Comparison of ENCODE assay signal across 8 mouse cellular contexts in the genomic region with DNA sequence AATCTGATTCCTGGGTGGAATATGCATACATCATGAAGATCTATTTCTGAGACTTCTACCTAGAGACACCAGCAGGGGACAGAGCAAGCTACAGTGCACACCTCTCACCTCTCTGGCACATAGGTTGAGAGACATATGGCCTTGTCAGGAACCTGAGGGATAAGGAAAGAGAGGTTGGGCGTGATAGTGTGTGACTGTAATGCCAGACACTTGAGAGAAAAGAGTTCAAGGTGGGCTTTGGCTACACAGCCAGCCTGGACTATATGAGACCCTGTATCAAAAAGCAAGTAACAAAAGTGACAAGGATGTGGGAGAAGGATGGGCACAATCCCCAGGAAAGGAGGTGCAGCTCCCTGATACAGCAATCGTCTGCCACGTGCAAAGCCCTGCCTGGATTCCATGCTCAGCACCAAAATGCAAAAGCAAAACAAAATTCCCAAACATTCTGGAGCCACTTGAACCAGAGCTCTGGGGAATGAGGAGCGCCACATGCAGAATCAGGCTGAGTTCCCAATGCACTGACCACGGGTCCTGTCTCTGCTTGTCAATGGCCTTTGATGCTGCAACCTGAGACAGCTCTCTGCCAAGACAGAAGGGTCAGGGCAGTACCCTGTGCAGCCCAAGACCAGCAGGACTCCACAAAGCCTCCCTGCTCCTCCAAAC. TPM values are rescaled to one million over a fixed set of nuclear protein-coding genes. Genes with fewer than 3 reads are reported as not detected.
DNase-seq lines count a peak whose midpoint lies in the region; ATAC-seq and TF ChIP-seq lines count a peak whose summit lies in the region.

No protein-coding gene starts in this region.

- H3K9me3 ChIP-seq in intestine, embryonic 15.5 days: no peaks in the 10 kb centered on the region
- H3K9me3 ChIP-seq in midbrain, postnatal 0 days (ENCODE audit: low read length): no peaks in the 10 kb centered on the region

- no peak for ATAC-seq in intestine, embryonic 15.5 days
- ATAC-seq in midbrain, postnatal 0 days (ENCODE audit: low FRiP score): no peak

- peak overlapping the region; percentile 98 for H3K27ac ChIP-seq in intestine, embryonic 15.5 days
- H3K27ac ChIP-seq in midbrain, postnatal 0 days (ENCODE audit: low read depth, low read length): no peak overlapping the region

- peak overlapping the region; percentile 92 for H3K4me2 ChIP-seq in intestine, embryonic 15.5 days (replicated peaks)
- H3K4me2 ChIP-seq in midbrain, postnatal 0 days (ENCODE audit: low read depth, low read length, poor library complexity, severe bottlenecking): peak overlapping the region; percentile 87

- WGBS in intestine, embryonic 15.5 days: 17% methylated on average over 5 of the region's 5 CpGs
- WGBS in midbrain, postnatal 0 days: 43% methylated on average over 5 of the region's 5 CpGs

- peak; percentile 40 for DNase-seq in cerebellum, adult 11 months
- DNase-seq in cerebellum, postnatal 4 days (ENCODE audit: low spot score in 2 of 2): no peak
- DNase-seq in embryo, embryonic 9.5 days (ENCODE audit: extremely low spot score): peak; percentile 36
- DNase-seq in midbrain, postnatal 0 days (ENCODE audit: low spot score): no peak
- no peak for DNase-seq in layer of hippocampus, postnatal 10 days (ENCODE audit: low spot score in 2 of 2)
- DNase-seq in testis, postnatal 10 days (ENCODE audit: low spot score): no peak

- H3K27me3 ChIP-seq in C2C12 (ENCODE audit: control insufficient read depth, insufficient read depth, insufficient read length): no peaks in the 10 kb centered on the region
- no peaks in the 10 kb centered on the region for H3K27me3 ChIP-seq in intestine, embryonic 15.5 days (replicated peaks)
- H3K27me3 ChIP-seq in midbrain, postnatal 0 days (ENCODE audit: insufficient read depth, low read length): no peaks in the 10 kb centered on the region

- peak overlapping the region; percentile 100 for H3K9ac ChIP-seq in intestine, embryonic 15.5 days
- H3K9ac ChIP-seq in midbrain, postnatal 0 days (replicated peaks; ENCODE audit: low read length, poor library complexity, severe bottlenecking): peak overlapping the region; percentile 92; the same call in 1 of the 2 replicates

- peak overlapping the region; percentile 9 for H3ac ChIP-seq in C2C12 (ENCODE audit: control insufficient read depth, insufficient read length, low read depth)

- peaks cover 53% of the 10 kb centered on the region for H3K79me2 ChIP-seq in C2C12 (ENCODE audit: control insufficient read depth, insufficient read depth)

- H3K4me3 ChIP-seq in C2C12 (ENCODE audit: insufficient read depth, poor library complexity, severe bottlenecking): peak overlapping the region; percentile 71
- peak overlapping the region; percentile 100 for H3K4me3 ChIP-seq in intestine, embryonic 15.5 days (replicated peaks)
- H3K4me3 ChIP-seq in midbrain, postnatal 0 days (ENCODE audit: low read depth, low read length): peak overlapping the region; percentile 94

- peaks cover 32% of the 10 kb centered on the region for H3K79me3 ChIP-seq in C2C12 (ENCODE audit: low read depth)

- peaks cover 19% of the 10 kb centered on the region for H3K36me3 ChIP-seq in C2C12 (ENCODE audit: control insufficient read depth, insufficient read depth)
- H3K36me3 ChIP-seq in intestine, embryonic 15.5 days: peaks cover 7% of the 10 kb centered on the region
- peaks cover 8% of the 10 kb centered on the region for H3K36me3 ChIP-seq in midbrain, postnatal 0 days (ENCODE audit: insufficient read depth, low read length)

- H3K4me1 ChIP-seq in intestine, embryonic 15.5 days (replicated peaks): peaks cover 53% of the 10 kb centered on the region
- H3K4me1 ChIP-seq in midbrain, postnatal 0 days (ENCODE audit: insufficient read depth, low read length): peaks cover 15% of the 10 kb centered on the region

- TF ChIP-seq CTCF in C2C12 (IDR thresholded peaks at IDR 0.05; ENCODE audit: control insufficient read depth, insufficient read depth, insufficient read length): no peak
- TF ChIP-seq CTCF in midbrain, postnatal 0 days (IDR thresholded peaks at IDR 0.05): no peak; the same call in 1 of the 2 replicates

TF ChIP-seq in C2C12, 6 proteins besides CTCF, POLR2A, EP300 and RAD21:
- TF ChIP-seq MYOG (IDR thresholded peaks at IDR 0.05; ENCODE audit: control insufficient read depth, extremely low read depth, insufficient read length): no peak
- TF ChIP-seq USF1 (IDR thresholded peaks at IDR 0.05; ENCODE audit: low read depth): no peak
- TF ChIP-seq MYOD1 (IDR thresholded peaks at IDR 0.05; ENCODE audit: control insufficient read depth, insufficient read length, low read depth): no peak
- no peak for TF ChIP-seq CEBPB (IDR thresholded peaks at IDR 0.05; ENCODE audit: low read depth)
- TF ChIP-seq MAX (IDR thresholded peaks at IDR 0.05): no peak
- TF ChIP-seq FOSL1 (IDR thresholded peaks at IDR 0.05; ENCODE audit: insufficient read depth, low read length, poor library complexity, severe bottlenecking): no peak

RNA-seq across cellular contexts. Expression of gene Smarcd2, which starts 1.5 kb away (rescaled TPM):
- 49.5 TPM for polyA plus RNA-seq in C2C12 (2012; fragmentation: generic; extraction: Trizol)
- 60.6 and 61.5 TPM in 2 replicates for polyA plus RNA-seq in intestine, embryonic 15.5 days (2015; fragmentation: Nextera tagmentation; extraction: Ambion mirVana)
- 11.7 and 27.5 TPM in 2 replicates for total RNA-seq in midbrain, postnatal 0 days (2014; rRNA removed)
- polyA plus RNA-seq in midbrain, postnatal 0 days (2015; fragmentation: Nextera tagmentation; extraction: Ambion mirVana): 6.8 and 7.6 TPM in 2 replicates
- 10 to 100 TPM; 22.0 to 23.0 TPM for total RNA-seq in layer of hippocampus, postnatal 10 days (2021)

RNA-seq across cellular contexts. Expression of gene Tcam1, which starts 5.2 kb away (rescaled TPM):
- 0.15 TPM for polyA plus RNA-seq in C2C12 (2012; fragmentation: generic; extraction: Trizol)
- polyA plus RNA-seq in intestine, embryonic 15.5 days (2015; fragmentation: Nextera tagmentation; extraction: Ambion mirVana): 0.31 and 0.33 TPM in 2 replicates
- total RNA-seq in midbrain, postnatal 0 days (2014; rRNA removed): 0.22 and 0.24 TPM in 2 replicates
- 0.10 and 0.20 TPM in 2 replicates for polyA plus RNA-seq in midbrain, postnatal 0 days (2015; fragmentation: Nextera tagmentation; extraction: Ambion mirVana)
- total RNA-seq in layer of hippocampus, postnatal 10 days (2021): under 1 TPM; 0.16 to 0.20 TPM

RNA-seq across cellular contexts. Expression of gene Psmc5, which starts 15.3 kb away (rescaled TPM):
- polyA plus RNA-seq in C2C12 (2012; fragmentation: generic; extraction: Trizol): 289 TPM
- polyA plus RNA-seq in intestine, embryonic 15.5 days (2015; fragmentation: Nextera tagmentation; extraction: Ambion mirVana): 247 and 259 TPM in 2 replicates
- total RNA-seq in midbrain, postnatal 0 days (2014; rRNA removed): 76.1 and 88.4 TPM in 2 replicates
- 280 and 290 TPM in 2 replicates for polyA plus RNA-seq in midbrain, postnatal 0 days (2015; fragmentation: Nextera tagmentation; extraction: Ambion mirVana)
- 100 to 1,000 TPM; 132 to 133 TPM for total RNA-seq in layer of hippocampus, postnatal 10 days (2021)

RNA-seq across cellular contexts. Expression of gene Ftsj3, which starts 15.4 kb away (rescaled TPM):
- polyA plus RNA-seq in C2C12 (2012; fragmentation: generic; extraction: Trizol): 48.7 TPM
- 52.5 and 56.3 TPM in 2 replicates for polyA plus RNA-seq in intestine, embryonic 15.5 days (2015; fragmentation: Nextera tagmentation; extraction: Ambion mirVana)
- 34.5 and 46.9 TPM in 2 replicates for total RNA-seq in midbrain, postnatal 0 days (2014; rRNA removed)
- polyA plus RNA-seq in midbrain, postnatal 0 days (2015; fragmentation: Nextera tagmentation; extraction: Ambion mirVana): 27.5 and 27.9 TPM in 2 replicates
- total RNA-seq in layer of hippocampus, postnatal 10 days (2021): 10 to 100 TPM; 37.8 to 39.4 TPM

RNA-seq across cellular contexts. Expression of gene Gh, which starts 30.4 kb away (rescaled TPM):
- polyA plus RNA-seq in C2C12 (2012; fragmentation: generic; extraction: Trizol): not detected
- not detected in 2 replicates for polyA plus RNA-seq in intestine, embryonic 15.5 days (2015; fragmentation: Nextera tagmentation; extraction: Ambion mirVana)
- 1.3 TPM in 1 of 2 replicates, not detected in the other for total RNA-seq in midbrain, postnatal 0 days (2014; rRNA removed)
- polyA plus RNA-seq in midbrain, postnatal 0 days (2015; fragmentation: Nextera tagmentation; extraction: Ambion mirVana): not detected in 2 replicates
- not detected for total RNA-seq in layer of hippocampus, postnatal 10 days (2021)

Comparison
In these comparisons a context has a peak if more than half of its experiments do, and no peak if none do; other contexts are left out.
1. DNase-seq: peak in cerebellum, adult 11 months (single experiment) and embryo, embryonic 9.5 days (single experiment); none in cerebellum, postnatal 4 days (0 of 2), midbrain, postnatal 0 days (single experiment), layer of hippocampus, postnatal 10 days (0 of 2) and testis, postnatal 10 days (single experiment).
2. Peak in every context shown above with its lines, with median percentiles within 50 percentile points of each other: H3K4me3 ChIP-seq.